Mouse (Mus musculus) heart, postnatal 0 days (tissue): ENCODE data around the gene Pnmal2.

Source experiments
- CTCF ChIP-seq: IDR thresholded peaks from 2 replicates; pipeline ENCODE4 v1.5.1; 2016; ENCODE audit warnings: antibody characterized with exemption, control low read depth, low read depth
- EP300 ChIP-seq: IDR thresholded peaks from 2 replicates; pipeline ENCODE4 v1.6.1; 2016; ENCODE audit warnings: antibody characterized with exemption, low read depth

- no peak for TF ChIP-seq EP300
- peak; percentile 84 for TF ChIP-seq CTCF
These were observed 49.5 kb upstream of the Pnmal2 start for GRCm38 (mm10) chr7:16895000-16895399.
